Mouse (Mus musculus) lung, adult 2 months (tissue): ENCODE measurements around the gene Poln. TPM values are rescaled to one million over a fixed set of nuclear protein-coding genes. Genes with fewer than 3 reads are reported as not detected.
A peak's percentile ranks its signal among the peaks of the same experiment; 100 is the strongest.

Experiments used
- DNase-seq: peaks from one replicate; pipeline ENCODE4 v3.0.0; 2022
- H3K4me1 ChIP-seq: fragments of 200-500 bp; 2 replicates; pipeline ENCODE4 v1.6.1; 2011; ENCODE audit warnings: low read length; ENCODE audit not compliant: control insufficient read depth, insufficient read depth
- H3K4me3 ChIP-seq: fragments of 200-500 bp; replicated peaks from 2 replicates; pipeline ENCODE3; 2011; ENCODE audit warnings: low read depth, mild to moderate bottlenecking, control low read depth, low read length; ENCODE audit errors: extremely low read depth
- CTCF ChIP-seq: fragments of 200-500 bp; IDR thresholded peaks from 2 replicates; pipeline ENCODE4 v1.5.1; 2011; ENCODE audit warnings: mild to moderate bottlenecking, low read length, control low read depth; ENCODE audit not compliant: insufficient read depth
- POLR2A ChIP-seq: fragments of 200-500 bp; IDR thresholded peaks from 2 replicates; pipeline ENCODE4 v1.6.1; 2011; ENCODE audit warnings: low read depth, mild to moderate bottlenecking, control low read depth, low read length, borderline replicate concordance; ENCODE audit errors: extremely low read depth
- WGBS: fragments of 180-500 bp; shearing (Covaris S2); methylation state at CpG from one replicate; pipeline ENCODE4 v1.1.7; 2018; 5-methylcytosine and 5-hydroxymethylcytosine counted together
- polyA plus RNA-seq: library from polyadenylated mRNA; depleted of rRNA; stranded (reverse); fragments of >200 nt; gene quantifications from 2 replicates; pipeline ENCODE4 v1.2.3, GENCODE M21; 2012

The Poln gene
- polyA plus RNA-seq, 1 experiment: 0.77 TPM

GRCm38 (mm10) chr5:34177091-34177490 is 7.8 kb upstream of the Poln start:
- DNase-seq: no peak
- no peak for TF ChIP-seq CTCF
- TF ChIP-seq POLR2A: no peak
- H3K4me3 ChIP-seq: no peak overlapping the region
- 80% methylated on average over 2 of the region's 2 CpGs for WGBS
- peaks cover 12% of the 10 kb centered on the region for H3K4me1 ChIP-seq

- DNase-seq: no peak
- no peak overlapping the region for H3K4me3 ChIP-seq
- WGBS: 84% methylated on average over 10 of the region's 10 CpGs
- H3K4me1 ChIP-seq: peaks cover 8% of the 10 kb centered on the region; the same call in 1 of the 2 replicates
- TF ChIP-seq CTCF (no peak), POLR2A (no peak)
Measured at GRCm38 (mm10) chr5:34176691-34177090, 7.4 kb upstream of the Poln start.

GRCm38 (mm10) chr5:34175403-34175694 is 6.1 kb upstream of the Poln start:
- no peak overlapping the region for H3K4me3 ChIP-seq
- no peak for DNase-seq
- H3K4me1 ChIP-seq: peaks cover 2% of the 10 kb centered on the region; the same call in 1 of the 2 replicates
- TF ChIP-seq POLR2A (peak; percentile 10; the same call in 1 of the 2 replicates), CTCF (no peak)
- WGBS: 53% methylated on average over 5 of the region's 5 CpGs

- no peak for TF ChIP-seq POLR2A
- no peak for TF ChIP-seq CTCF
- no peaks in the 10 kb centered on the region for H3K4me1 ChIP-seq
- no peak overlapping the region for H3K4me3 ChIP-seq
- whole genome bisulfite sequencing: 70% methylated on average over 5 of the region's 5 CpGs
- no peak for DNase-seq
Measured at GRCm38 (mm10) chr5:34174550-34175402, 5.5 kb upstream of the Poln start.

GRCm38 (mm10) chr5:34174021-34174420 is 4.8 kb upstream of the Poln start:
- no peak for DNase-seq
- H3K4me1 ChIP-seq: no peaks in the 10 kb centered on the region
- no peak for TF ChIP-seq CTCF
- TF ChIP-seq POLR2A: no peak
- H3K4me3 ChIP-seq: no peak overlapping the region
- WGBS: 75% methylated on average over 2 of the region's 2 CpGs

GRCm38 (mm10) chr5:34170726-34171125 is 1.5 kb upstream of the Poln start:
- TF ChIP-seq POLR2A (no peak), CTCF (no peak)
- DNase-seq: no peak
- no peak overlapping the region for H3K4me3 ChIP-seq
- H3K4me1 ChIP-seq: no peaks in the 10 kb centered on the region
- 41% methylated on average over 4 of the region's 4 CpGs for WGBS

GRCm38 (mm10) chr5:34169954-34170353 is 706 bp upstream of the Poln start:
- TF ChIP-seq POLR2A: no peak
- TF ChIP-seq CTCF: no peak
- no peak overlapping the region for H3K4me3 ChIP-seq
- 76% methylated on average over 3 of the region's 3 CpGs for WGBS
- no peaks in the 10 kb centered on the region for H3K4me1 ChIP-seq
- DNase-seq: no peak

- H3K4me3 ChIP-seq: no peak overlapping the region
- 77% methylated on average over 4 of the region's 4 CpGs for WGBS
- DNase-seq: no peak
- TF ChIP-seq POLR2A (no peak), CTCF (no peak)
- no peaks in the 10 kb centered on the region for H3K4me1 ChIP-seq
Measured at GRCm38 (mm10) chr5:34167857-34168256, 1.4 kb downstream of the Poln start.

GRCm38 (mm10) chr5:34165793-34166192 is 3.5 kb downstream of the Poln start:
- no peak for DNase-seq
- no peak for TF ChIP-seq POLR2A
- no peak for TF ChIP-seq CTCF
- H3K4me3 ChIP-seq: no peak overlapping the region
- H3K4me1 ChIP-seq: no peaks in the 10 kb centered on the region
- 51% methylated on average over 4 of the region's 4 CpGs for WGBS

- TF ChIP-seq CTCF: no peak
- TF ChIP-seq POLR2A: no peak
- no peak overlapping the region for H3K4me3 ChIP-seq
- no peak for DNase-seq
- no peaks in the 10 kb centered on the region for H3K4me1 ChIP-seq
Measured at GRCm38 (mm10) chr5:34148476-34148875, 20.8 kb downstream of the Poln start.
